Mouse (Mus musculus): Measurements from ENCODE around the gene Clstn3.

DNA sequence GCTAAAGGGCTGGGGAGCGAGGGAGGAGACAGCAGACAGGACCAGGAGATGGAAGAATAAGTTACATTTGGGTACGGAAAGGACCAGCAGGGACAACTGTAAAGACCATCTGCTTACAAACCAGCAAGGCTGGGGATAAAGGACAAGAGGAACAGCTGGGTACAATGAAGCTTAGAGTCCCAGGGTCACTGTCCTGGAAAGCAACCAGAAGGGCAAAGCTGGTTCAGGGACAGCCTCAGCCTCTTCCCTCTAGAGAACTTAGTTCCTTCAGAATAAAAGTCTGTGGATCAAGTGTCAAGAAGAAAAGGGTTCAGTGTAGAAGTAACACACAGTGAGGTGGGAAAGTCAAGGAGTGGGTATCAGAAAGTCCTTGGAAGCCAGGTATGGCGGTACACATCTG is 6.5 kb upstream of the Clstn3 start:
- TF ChIP-seq CTCF (IDR thresholded peaks at IDR 0.05; ENCODE audit: insufficient read depth, low read length) (no peak), POLR2A (IDR thresholded peaks at IDR 0.05; ENCODE audit: borderline replicate concordance, extremely low read depth, low read depth, low read length) (no peak)
